Mouse (Mus musculus): ENCODE data around the gene Mphosph6.

The Mphosph6 gene

GRCm38 (mm10) chr8:117801443-117802298, at the start of gene Mphosph6:
Mphosph6 (minus strand) TSS chr8:117801943.
- DNase-seq (ENCODE audit: extremely low read depth, low read depth, low spot score), result peak; percentile 62

- no peak for DNase-seq (ENCODE audit: extremely low read depth, low read depth, low spot score)
Observed at GRCm38 (mm10) chr8:117850420-117850819, 48.7 kb upstream of the Mphosph6 start.

GRCm38 (mm10) chr8:117847865-117848264, 46.1 kb upstream of the Mphosph6 start:
- no peak for DNase-seq (ENCODE audit: extremely low read depth, low read depth, low spot score)

DNA sequence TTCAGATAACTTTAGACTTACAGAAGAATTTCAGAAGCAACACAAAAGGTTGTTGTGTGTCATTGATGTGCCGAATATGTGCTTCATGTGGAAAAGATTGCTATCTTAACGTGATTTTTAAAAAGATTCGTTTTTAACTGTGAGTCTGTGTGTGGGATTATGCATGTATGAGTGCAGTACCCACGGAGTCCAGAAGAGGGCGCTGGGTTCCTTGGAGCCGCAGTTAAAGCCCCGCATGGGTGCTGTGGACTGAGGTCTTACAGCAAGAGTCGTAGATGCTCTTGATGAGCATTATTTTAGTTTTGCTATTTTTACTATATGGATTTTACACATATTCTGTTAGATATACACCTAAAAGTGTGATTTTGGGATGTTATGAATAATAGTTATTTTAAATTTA, 42.0 kb upstream of the Mphosph6 start:
- DNase-seq (ENCODE audit: extremely low read depth, low read depth, low spot score), result no peak

DNA sequence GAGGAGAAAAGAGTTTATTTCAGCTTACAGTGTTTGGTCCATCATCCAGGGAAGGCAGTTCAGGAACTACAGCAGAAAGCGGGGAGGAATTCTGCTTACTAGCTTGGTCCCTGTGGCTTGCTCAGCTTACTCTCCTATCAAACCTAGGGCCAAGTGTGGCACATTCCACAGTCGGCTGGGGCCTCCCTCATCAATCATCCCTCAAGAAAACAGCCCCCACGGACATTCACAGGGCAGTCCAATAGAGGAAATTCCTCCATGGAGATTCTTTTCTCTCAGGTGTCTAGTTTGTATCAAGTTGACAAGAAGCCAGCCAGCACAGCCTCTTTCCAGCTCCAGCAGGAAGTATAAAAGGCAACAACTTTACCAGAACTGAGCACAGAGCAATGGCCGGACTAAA, 11.8 kb upstream of the Mphosph6 start:
- DNase-seq (ENCODE audit: extremely low read depth, low read depth, low spot score), result no peak

DNA sequence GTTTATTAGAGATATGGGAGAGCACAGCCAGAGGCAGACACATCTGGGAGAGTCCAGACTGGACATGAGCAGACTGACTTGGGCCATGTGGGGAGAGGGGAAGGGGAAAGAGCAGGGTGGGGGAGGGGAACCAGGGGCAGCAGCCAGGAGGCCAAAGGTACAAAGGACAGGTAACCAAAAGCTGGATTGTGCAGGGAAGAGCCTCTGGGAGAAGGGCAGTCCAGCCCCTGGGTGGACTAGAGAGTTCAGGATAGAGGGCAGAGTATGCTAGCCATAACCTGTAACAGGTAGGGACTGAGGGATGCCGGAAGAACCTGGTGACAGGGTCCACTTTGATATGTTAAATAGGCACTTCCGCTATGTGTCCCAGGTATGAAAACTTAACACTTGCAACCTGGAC, 8.9 kb upstream of the Mphosph6 start:
- no peak for DNase-seq (ENCODE audit: extremely low read depth, low read depth, low spot score)

DNA sequence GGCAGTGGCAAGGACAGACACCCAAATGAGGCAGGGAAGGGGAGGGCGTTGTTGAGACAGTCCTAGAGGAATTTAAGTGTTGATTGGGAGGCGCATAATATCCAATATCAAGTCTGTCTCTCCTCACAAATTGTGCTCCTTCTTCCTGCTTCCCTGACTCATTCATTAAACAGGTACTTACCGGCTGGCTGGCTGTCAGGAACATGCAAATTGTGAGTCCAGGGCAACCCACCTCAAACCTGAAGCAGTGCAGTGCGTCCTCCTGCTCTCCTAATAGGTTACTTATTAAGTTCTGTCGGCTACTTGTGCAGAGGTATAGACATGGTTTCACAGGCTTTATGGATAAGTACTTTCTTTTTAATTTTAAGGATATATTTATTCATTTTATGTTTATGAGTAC, 3.7 kb upstream of the Mphosph6 start:
- no peak for DNase-seq (ENCODE audit: extremely low read depth, low read depth, low spot score)

DNA sequence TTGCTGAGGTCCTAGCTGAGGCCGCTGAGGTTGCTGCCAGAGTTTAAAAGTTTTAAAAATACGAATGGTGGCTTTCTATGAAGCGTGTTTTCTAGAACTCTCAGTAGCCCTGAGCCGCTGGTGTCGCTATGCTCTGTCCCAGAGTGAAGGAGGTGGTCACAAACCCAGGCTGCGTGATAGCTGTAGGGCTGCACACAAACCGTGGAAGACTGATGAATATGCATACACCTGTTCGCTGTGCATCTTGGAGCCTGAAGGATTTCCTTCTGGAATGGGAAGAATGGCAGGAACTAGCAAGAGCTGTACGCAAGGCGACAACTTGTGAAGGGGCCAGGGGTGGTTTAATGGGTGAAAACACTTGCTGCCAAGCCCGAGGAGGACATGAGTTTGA, 551 bp upstream of the Mphosph6 start:
- DNase-seq (ENCODE audit: extremely low read depth, low read depth, low spot score), result no peak

GRCm38 (mm10) chr8:117798066-117798465, 3.7 kb downstream of the Mphosph6 start:
- DNase-seq (ENCODE audit: extremely low read depth, low read depth, low spot score), result no peak

GRCm38 (mm10) chr8:117796464-117796863, 5.3 kb downstream of the Mphosph6 start:
- no peak for DNase-seq (ENCODE audit: extremely low read depth, low read depth, low spot score)

DNA sequence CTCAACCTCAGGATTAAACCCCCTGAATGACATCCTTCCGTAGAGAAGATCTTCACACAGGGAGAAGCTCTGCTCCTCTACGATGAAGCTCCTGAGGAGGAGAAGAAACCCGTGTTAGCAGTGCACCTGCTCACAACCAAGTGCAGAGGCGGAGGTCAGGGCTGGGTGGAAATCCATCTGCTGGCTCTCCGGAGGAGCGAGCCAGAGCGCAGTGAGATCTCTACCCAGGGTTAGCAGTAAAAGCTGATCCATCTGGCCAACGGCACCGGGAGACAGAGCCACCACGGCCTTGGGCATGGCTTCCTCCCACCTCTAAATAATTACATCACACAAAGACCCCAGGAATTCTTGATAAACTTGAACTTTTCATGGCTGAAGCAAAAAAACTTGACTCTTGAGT, 7.2 kb downstream of the Mphosph6 start:
- no peak for DNase-seq (ENCODE audit: extremely low read depth, low read depth, low spot score)

DNA sequence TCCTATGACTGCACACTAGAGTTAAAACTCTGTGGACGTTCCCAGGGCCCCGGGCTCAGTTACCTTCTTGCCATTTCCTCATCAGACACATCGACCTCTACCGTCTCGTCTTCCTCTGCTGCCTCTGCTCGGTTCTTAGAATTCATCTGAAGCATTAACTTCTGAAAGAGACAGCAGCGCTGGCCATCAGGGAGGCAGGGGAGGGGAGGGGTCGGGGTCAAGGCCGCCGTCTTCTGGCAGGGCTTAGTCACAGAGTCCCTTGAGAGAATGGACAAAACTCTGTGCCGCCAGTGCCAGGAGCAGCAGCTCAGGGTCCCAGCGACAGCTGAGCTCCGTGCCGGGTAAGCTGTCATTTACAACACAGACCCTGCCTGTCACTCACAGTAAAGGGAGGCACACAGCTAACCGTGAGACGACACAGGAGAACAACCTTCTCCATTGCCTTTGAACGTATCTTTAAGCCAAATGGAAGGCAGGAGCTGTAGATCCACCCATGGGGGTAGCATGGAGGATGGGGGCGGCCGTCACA, 9.1 kb downstream of the Mphosph6 start:
- no peak for DNase-seq (ENCODE audit: extremely low read depth, low read depth, low spot score)

DNA sequence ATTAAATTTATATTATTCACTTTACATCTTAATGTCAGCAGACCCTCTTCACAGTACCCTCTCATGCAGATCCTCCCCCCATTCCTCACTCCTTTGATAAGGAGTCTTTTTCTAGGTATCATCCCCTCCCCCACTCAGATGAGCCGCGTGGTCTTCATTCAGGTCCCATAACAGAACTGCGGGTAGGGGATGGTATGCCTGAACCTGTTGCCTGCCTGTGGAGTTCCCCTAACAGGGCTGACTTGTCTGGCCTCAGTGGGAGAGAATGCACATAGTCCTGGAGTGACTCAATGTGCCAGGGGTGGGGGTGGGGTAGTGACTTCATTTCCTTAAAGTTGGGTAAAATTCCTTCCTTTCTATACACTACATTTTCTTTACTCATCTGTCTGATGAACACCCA, 15.3 kb downstream of the Mphosph6 start:
- DNase-seq (ENCODE audit: extremely low read depth, low read depth, low spot score), result no peak

DNA sequence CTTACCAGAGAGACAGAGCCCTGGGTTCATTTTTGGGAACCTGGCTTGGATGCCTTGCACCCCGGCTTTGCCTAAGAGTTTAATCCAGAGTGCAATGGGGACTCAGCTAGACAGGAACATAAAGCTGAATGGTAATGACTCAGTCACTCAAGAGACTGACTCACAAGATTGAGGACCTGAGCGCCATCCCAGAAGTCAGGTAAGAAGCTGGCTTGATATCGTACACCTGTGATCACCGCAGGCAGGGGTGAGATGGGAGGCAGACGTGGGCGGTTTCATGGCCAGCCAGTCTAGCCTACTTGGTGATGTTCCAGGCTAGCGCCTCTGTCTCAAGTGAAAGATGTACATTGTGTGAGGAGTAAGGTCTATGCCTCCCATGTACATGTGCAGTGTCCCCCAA, 18.7 kb downstream of the Mphosph6 start:
- peak; percentile 49 for DNase-seq (ENCODE audit: extremely low read depth, low read depth, low spot score)

DNA sequence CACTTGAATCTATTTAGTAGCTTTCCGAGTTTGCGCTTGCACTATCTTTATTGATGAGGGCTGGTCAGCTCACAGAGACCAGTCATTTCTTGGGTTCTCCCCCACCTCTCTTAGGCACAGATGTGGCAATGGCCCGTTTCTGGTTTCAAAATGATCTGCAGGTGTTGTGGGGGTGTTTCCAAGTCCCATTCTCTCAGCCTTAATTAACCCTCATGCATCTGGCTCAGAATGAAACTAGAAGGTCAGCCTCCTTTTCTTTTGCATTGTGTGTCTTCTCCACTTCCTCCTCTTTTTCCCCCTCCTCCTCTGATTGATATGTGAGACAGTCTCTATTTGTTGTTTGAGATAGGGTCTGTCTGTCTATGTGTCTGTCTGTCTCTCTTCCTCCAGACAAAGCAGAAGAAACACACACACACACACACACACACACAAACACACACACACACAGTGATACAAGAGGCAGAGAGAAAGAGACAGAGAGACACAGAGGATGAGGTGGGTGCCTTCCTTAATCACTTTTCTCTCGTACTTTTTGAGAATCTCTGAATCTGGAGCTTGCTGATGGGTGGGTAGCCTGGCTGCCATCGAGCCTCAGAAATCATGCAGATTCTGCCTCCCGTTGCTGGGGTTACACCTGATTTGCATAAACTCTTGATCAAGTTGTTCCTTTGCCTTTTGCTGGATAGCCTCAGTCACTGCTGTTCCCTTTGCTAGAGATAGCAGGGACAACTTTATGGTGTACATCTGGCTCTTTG, 20.2 kb downstream of the Mphosph6 start:
- no peak for DNase-seq (ENCODE audit: extremely low read depth, low read depth, low spot score)

GRCm38 (mm10) chr8:117779344-117779743, 22.4 kb downstream of the Mphosph6 start:
- no peak for DNase-seq (ENCODE audit: extremely low read depth, low read depth, low spot score)

- DNase-seq (ENCODE audit: extremely low read depth, low read depth, low spot score), result no peak
Observed at GRCm38 (mm10) chr8:117778531-117779322, 23.0 kb downstream of the Mphosph6 start.

DNA sequence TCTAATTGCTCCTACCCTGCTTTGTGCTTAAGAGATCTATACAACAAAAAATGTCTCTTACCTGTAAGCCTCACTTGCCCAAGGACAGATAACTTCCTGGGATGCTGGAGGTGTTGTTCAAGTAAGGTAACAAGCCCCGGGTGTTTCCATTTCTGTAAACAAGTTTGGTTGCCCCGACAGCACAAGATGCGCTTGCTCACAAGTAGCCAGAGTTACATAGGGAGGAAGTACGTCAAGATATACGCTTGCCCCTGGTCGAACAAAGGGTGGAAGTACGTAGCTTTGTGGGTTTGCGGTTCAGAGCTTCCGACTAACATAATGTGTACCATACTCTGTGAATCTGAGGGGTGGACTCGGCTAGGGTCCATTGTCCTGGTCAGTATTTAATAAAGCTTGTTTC, 25.7 kb downstream of the Mphosph6 start:
- no peak for DNase-seq (ENCODE audit: extremely low read depth, low read depth, low spot score)

DNA sequence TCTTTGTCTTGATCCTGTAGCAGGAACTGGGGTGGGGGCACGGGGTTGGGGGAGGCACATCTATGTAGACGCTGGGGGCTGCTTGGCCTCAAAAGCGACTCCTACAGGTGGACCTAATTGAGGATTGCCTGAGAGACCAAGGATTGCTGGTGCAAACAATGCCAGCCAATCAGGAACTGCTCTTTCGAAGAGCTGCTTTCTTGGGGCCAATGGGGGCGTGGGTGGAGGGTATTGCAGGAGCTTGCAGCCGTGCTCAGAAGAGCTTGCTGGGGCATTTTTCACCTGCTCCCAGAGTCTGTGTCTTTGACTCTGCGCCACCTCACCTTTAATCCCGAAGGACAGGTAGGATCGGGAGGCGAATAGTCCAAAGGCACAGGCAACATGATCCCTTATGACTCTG, 26.1 kb downstream of the Mphosph6 start:
- no peak for DNase-seq (ENCODE audit: extremely low read depth, low read depth, low spot score)

- DNase-seq (ENCODE audit: extremely low read depth, low read depth, low spot score), result no peak
Observed at GRCm38 (mm10) chr8:117772597-117772996, 29.1 kb downstream of the Mphosph6 start.

- no peak for DNase-seq (ENCODE audit: extremely low read depth, low read depth, low spot score)
Observed at GRCm38 (mm10) chr8:117772126-117772525, 29.6 kb downstream of the Mphosph6 start.

Data from fat pad, adult 2 months (tissue).